In the genomic region with DNA sequence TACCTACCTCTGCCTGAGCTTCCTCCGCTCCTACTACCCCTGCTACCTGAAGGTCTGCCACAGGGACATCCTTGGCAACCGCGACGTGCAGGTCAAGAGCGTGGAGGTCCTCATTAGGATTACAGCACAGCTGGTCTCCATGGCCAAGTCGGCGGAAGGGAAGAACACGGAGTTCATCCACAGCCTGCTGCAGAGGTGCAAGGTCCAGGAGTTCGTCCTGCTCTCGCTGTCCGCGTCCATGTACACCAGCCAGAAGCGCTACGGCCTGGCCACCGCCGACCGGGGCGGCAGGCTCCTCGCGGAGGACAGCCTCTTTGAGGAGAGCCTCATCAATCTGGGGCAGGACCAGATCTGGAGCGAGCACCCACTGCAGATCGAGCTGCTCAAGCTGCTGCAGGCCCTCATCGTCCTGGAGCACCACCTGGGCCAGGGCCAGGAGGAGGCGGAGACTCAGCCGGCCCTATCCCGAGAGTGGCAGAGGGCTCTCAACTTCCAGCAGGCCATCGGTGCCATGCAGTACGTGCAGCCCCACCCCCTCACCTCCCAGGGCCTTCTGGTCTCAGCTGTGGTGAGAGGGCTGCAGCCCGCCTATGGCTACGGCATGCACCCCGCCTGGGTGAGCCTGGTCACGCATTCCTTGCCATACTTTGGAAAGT, we compare ENCODE assay signal across 10 mouse cellular contexts. TPM values are rescaled to one million over a fixed set of nuclear protein-coding genes. Genes with fewer than 3 reads are reported as not detected.
DNase-seq lines count a peak whose midpoint lies in the region; ATAC-seq and TF ChIP-seq lines count a peak whose summit lies in the region.
"Had no signal": no experiment of that assay in that cellular context is flagged by ENCODE, and none has a peak within 500 bp of the region (broad histone marks: within the 10 kb centered on the region; RNA-seq: fewer than 3 reads in every experiment).

No protein-coding gene starts in this region.

- no peak overlapping the region for H3K4me3 ChIP-seq in layer of hippocampus, adult 2 months
- H3K4me3 ChIP-seq in kidney, embryonic 15.5 days (replicated peaks), result no peak overlapping the region
- H3K4me3 ChIP-seq: limb, embryonic 12.5 days had no signal

- no peak for TF ChIP-seq CTCF in layer of hippocampus, adult 2 months (conservative IDR thresholded peaks at IDR 0.05)

- no peak overlapping the region for H3K4me2 ChIP-seq in kidney, embryonic 15.5 days
- H3K4me2 ChIP-seq: limb, embryonic 12.5 days had no signal

- H3K27ac ChIP-seq in layer of hippocampus, adult 2 months, result peak overlapping the region; percentile 14; the same call in 1 of the 2 replicates
- H3K27ac ChIP-seq in kidney, embryonic 15.5 days, result peak overlapping the region; percentile 46
- H3K27ac ChIP-seq: limb, embryonic 12.5 days had no signal

- H3K9ac ChIP-seq in kidney, embryonic 15.5 days, result no peak overlapping the region
- H3K9ac ChIP-seq: limb, embryonic 12.5 days had no signal

- peak; percentile 78 for ATAC-seq in kidney, embryonic 15.5 days (replicated peaks; ENCODE audit: low FRiP score)
- no peak for ATAC-seq in megakaryocyte, adult 5-6 weeks (ENCODE audit: poor library complexity, severe bottlenecking)

- H3K36me3 ChIP-seq in kidney, embryonic 15.5 days, result peaks cover 29% of the 10 kb centered on the region

- 0 out of 2 replicates have a peak, but pooled peaks cover 3% of the 10 kb centered on the region for H3K4me1 ChIP-seq in kidney, embryonic 15.5 days

- no peaks in the 10 kb centered on the region for H3K27me3 ChIP-seq in kidney, embryonic 15.5 days
- H3K27me3 ChIP-seq: limb, embryonic 12.5 days had no signal

- DNase-seq in adrenal gland, postnatal 10 days, result peak; percentile 19
- no peak for DNase-seq in adrenal gland, postnatal 4 days (ENCODE audit: low spot score in 2 of 2)
- DNase-seq in layer of hippocampus, adult 2 months (ENCODE audit: low spot score in 2 of 2), result no peak
- no peak for DNase-seq in layer of hippocampus, postnatal 14 days (ENCODE audit: low spot score in 2 of 2)
- DNase-seq in lung, postnatal 14 days, result peak; percentile 49
- no peak for DNase-seq in frontal cortex, postnatal 25 days (ENCODE audit: low spot score in 2 of 2)
- DNase-seq: thymus, postnatal 14 days had no signal

- no peaks in the 10 kb centered on the region for H3K9me3 ChIP-seq in kidney, embryonic 15.5 days (replicated peaks)
- H3K9me3 ChIP-seq: limb, embryonic 12.5 days had no signal

- WGBS in kidney, embryonic 15.5 days, result 64% methylated on average over 32 of the region's 32 CpGs

RNA-seq across cellular contexts. Expression of a gene that starts 58.7 kb away (rescaled TPM):
- total RNA-seq in adrenal gland, postnatal 10 days (2021), result 10 to 100 TPM; 21.2 to 27.4 TPM
- 10 to 100 TPM; 27.6 to 34.0 TPM for total RNA-seq in adrenal gland, postnatal 4 days (2021)
- 100 to 1,000 TPM in 1 of 2 experiments, 10 to 100 TPM in 1; 98.8 to 108 TPM for total RNA-seq in layer of hippocampus, adult 2 months (2021)
- 100 to 1,000 TPM in 1 of 2 experiments, 10 to 100 TPM in 1; 98.2 to 104 TPM for total RNA-seq in layer of hippocampus, postnatal 14 days (2021)
- 20.0 and 24.2 TPM in 2 replicates for polyA plus RNA-seq in kidney, embryonic 15.5 days (2015; fragmentation: Nextera tagmentation; extraction: Ambion mirVana)
- total RNA-seq in megakaryocyte, adult 5-6 weeks (2015), result 20.3 and 38.8 TPM in 2 replicates
- 10.5 and 15.2 TPM in 2 replicates for total RNA-seq in megakaryocyte, adult 5-6 weeks (2017)

Comparison
In these comparisons a context has a peak if more than half of its experiments do, and no peak if none do; other contexts are left out.
1. DNase-seq: peak in adrenal gland, postnatal 10 days (single experiment) and lung, postnatal 14 days (single experiment); none in adrenal gland, postnatal 4 days (0 of 2), layer of hippocampus, adult 2 months (0 of 2), layer of hippocampus, postnatal 14 days (0 of 2) and frontal cortex, postnatal 25 days (0 of 2).